Mouse (Mus musculus): ENCODE results near the gene Fut11. TPM values are rescaled to one million over a fixed set of nuclear protein-coding genes. Genes with fewer than 3 reads are reported as not detected.

Fut11 gene
- total and polyA plus RNA-seq, 2 experiments from 2014 or later: 18.0 to 26.2 TPM

- peak within 1 kb of the TSS; percentile 90 for H3K9ac ChIP-seq (replicated peaks; ENCODE audit: low read length)
- peak within 1 kb of the TSS; percentile 87 for H3K27ac ChIP-seq
- WGBS: under 1% methylated on average over 74 of the region's 81 CpGs
- 0 out of 2 replicates have a peak, but pooled peaks have one; percentile 2 for TF ChIP-seq CTCF (IDR thresholded peaks at IDR 0.05; ENCODE audit: low read depth)
- no peaks in the 10 kb centered on the region for H3K27me3 ChIP-seq (ENCODE audit: insufficient read depth, low read length)
- DNase-seq (ENCODE audit: low spot score): peak; percentile 94
- peak within 1 kb of the TSS; percentile 91 for H3K4me2 ChIP-seq (ENCODE audit: low read depth, low read length)
- H3K36me3 ChIP-seq (ENCODE audit: insufficient read depth, low read length): peaks cover 31% of the 10 kb centered on the region
- peak within 1 kb of the TSS; percentile 77 for H3K4me3 ChIP-seq (ENCODE audit: low read length)
- no peaks in the 10 kb centered on the region for H3K9me3 ChIP-seq (ENCODE audit: low read length)
- peak; percentile 98 for ATAC-seq
- no peaks in the 10 kb centered on the region for H3K4me1 ChIP-seq (ENCODE audit: insufficient read depth, low read length)
Measured at GRCm38 (mm10) chr14:20733952-20734774, 39.4 kb downstream of the Fut11 start, which contains the start of gene Ndst2. Gene Ndst2 (minus strand): TSS chr14:20734562.

GRCm38 (mm10) chr14:20735052-20735451, 40.3 kb downstream of the Fut11 start:
- 65% methylated on average over 2 of the region's 2 CpGs for WGBS
- peak overlapping the region; percentile 91; the same call in 1 of the 2 replicates for H3K4me2 ChIP-seq (ENCODE audit: low read depth, low read length)
- ATAC-seq (no peak), DNase-seq (ENCODE audit: low spot score) (no peak)
- peak overlapping the region; percentile 87; the same call in 1 of the 2 replicates for H3K27ac ChIP-seq
- TF ChIP-seq CTCF (IDR thresholded peaks at IDR 0.05; ENCODE audit: low read depth): no peak
- no peak overlapping the region for H3K4me3 ChIP-seq (ENCODE audit: low read length)
- H3K9me3 ChIP-seq (ENCODE audit: low read length): no peaks in the 10 kb centered on the region
- H3K27me3 ChIP-seq (ENCODE audit: insufficient read depth, low read length): no peaks in the 10 kb centered on the region
- peaks cover 29% of the 10 kb centered on the region for H3K36me3 ChIP-seq (ENCODE audit: insufficient read depth, low read length)
- no peak overlapping the region for H3K9ac ChIP-seq (replicated peaks; ENCODE audit: low read length)
- no peaks in the 10 kb centered on the region for H3K4me1 ChIP-seq (ENCODE audit: insufficient read depth, low read length)

GRCm38 (mm10) chr14:20735892-20736390, 41.2 kb downstream of the Fut11 start:
- H3K27me3 ChIP-seq (ENCODE audit: insufficient read depth, low read length): no peaks in the 10 kb centered on the region
- no peak overlapping the region for H3K4me2 ChIP-seq (ENCODE audit: low read depth, low read length)
- 79% methylated on average over 13 of the region's 13 CpGs for WGBS
- 0 out of 2 replicates have a peak overlapping the region, but pooled peaks have one; percentile 87 for H3K27ac ChIP-seq
- peaks cover 26% of the 10 kb centered on the region for H3K36me3 ChIP-seq (ENCODE audit: insufficient read depth, low read length)
- no peak for TF ChIP-seq CTCF (IDR thresholded peaks at IDR 0.05; ENCODE audit: low read depth)
- DNase-seq (ENCODE audit: low spot score) (no peak), ATAC-seq (no peak)
- no peak overlapping the region for H3K9ac ChIP-seq (replicated peaks; ENCODE audit: low read length)
- H3K9me3 ChIP-seq (ENCODE audit: low read length): no peaks in the 10 kb centered on the region
- no peak overlapping the region for H3K4me3 ChIP-seq (ENCODE audit: low read length)
- no peaks in the 10 kb centered on the region for H3K4me1 ChIP-seq (ENCODE audit: insufficient read depth, low read length)

DNA sequence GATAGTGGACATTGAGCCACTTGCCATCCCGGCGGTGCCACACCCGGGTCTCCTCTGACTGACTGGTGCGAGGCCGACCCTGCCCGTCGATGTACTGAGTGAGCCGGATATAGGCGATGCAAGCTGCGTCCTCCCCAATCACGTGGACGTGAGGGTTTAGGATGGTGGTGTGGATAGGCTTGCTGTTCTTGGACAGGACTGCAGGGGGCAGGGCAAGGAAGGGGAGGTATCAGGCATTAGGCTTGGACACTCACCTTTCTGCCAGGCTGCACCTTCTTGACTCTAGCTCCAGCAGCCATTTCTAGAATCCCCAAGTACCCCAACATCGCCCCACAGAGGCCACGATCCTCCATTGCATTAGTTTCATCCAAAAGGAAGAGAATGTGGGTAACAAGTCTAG, 42.5 kb downstream of the Fut11 start:
- no peak overlapping the region for H3K27ac ChIP-seq
- H3K36me3 ChIP-seq (ENCODE audit: insufficient read depth, low read length): peaks cover 37% of the 10 kb centered on the region
- no peak overlapping the region for H3K4me2 ChIP-seq (ENCODE audit: low read depth, low read length)
- no peaks in the 10 kb centered on the region for H3K9me3 ChIP-seq (ENCODE audit: low read length)
- H3K9ac ChIP-seq (replicated peaks; ENCODE audit: low read length): no peak overlapping the region
- ATAC-seq: peak; percentile 24
- peak; percentile 80 for TF ChIP-seq CTCF (IDR thresholded peaks at IDR 0.05; ENCODE audit: low read depth)
- H3K4me1 ChIP-seq (ENCODE audit: insufficient read depth, low read length): no peaks in the 10 kb centered on the region
- DNase-seq (ENCODE audit: low spot score): peak; percentile 52
- no peaks in the 10 kb centered on the region for H3K27me3 ChIP-seq (ENCODE audit: insufficient read depth, low read length)
- 42% methylated on average over 14 of the region's 14 CpGs for WGBS
- no peak overlapping the region for H3K4me3 ChIP-seq (ENCODE audit: low read length)

GRCm38 (mm10) chr14:20738511-20738910, 43.7 kb downstream of the Fut11 start:
- Histone ChIP-seq H3K4me3 (ENCODE audit: low read length) (no peak overlapping the region), H3K36me3 (ENCODE audit: insufficient read depth, low read length) (peaks cover 42% of the 10 kb centered on the region), H3K27ac (no peak overlapping the region), H3K9ac (replicated peaks; ENCODE audit: low read length) (no peak overlapping the region), H3K9me3 (ENCODE audit: low read length) (no peaks in the 10 kb centered on the region), H3K4me2 (ENCODE audit: low read depth, low read length) (no peak overlapping the region), H3K27me3 (ENCODE audit: insufficient read depth, low read length) (no peaks in the 10 kb centered on the region), H3K4me1 (ENCODE audit: insufficient read depth, low read length) (no peaks in the 10 kb centered on the region)
- ATAC-seq: no peak
- no peak for TF ChIP-seq CTCF (IDR thresholded peaks at IDR 0.05; ENCODE audit: low read depth)
- 89% methylated on average over 8 of the region's 8 CpGs for WGBS
- DNase-seq (ENCODE audit: low spot score): no peak

GRCm38 (mm10) chr14:20741301-20741700, 46.5 kb downstream of the Fut11 start:
- no peaks in the 10 kb centered on the region for H3K9me3 ChIP-seq (ENCODE audit: low read length)
- H3K4me1 ChIP-seq (ENCODE audit: insufficient read depth, low read length): no peaks in the 10 kb centered on the region
- DNase-seq (ENCODE audit: low spot score) (no peak), ATAC-seq (no peak)
- no peak overlapping the region for H3K27ac ChIP-seq
- no peak for TF ChIP-seq CTCF (IDR thresholded peaks at IDR 0.05; ENCODE audit: low read depth)
- no peak overlapping the region for H3K4me2 ChIP-seq (ENCODE audit: low read depth, low read length)
- 91% methylated on average over 9 of the region's 9 CpGs for WGBS
- H3K9ac ChIP-seq (replicated peaks; ENCODE audit: low read length): no peak overlapping the region
- no peaks in the 10 kb centered on the region for H3K27me3 ChIP-seq (ENCODE audit: insufficient read depth, low read length)
- peaks cover 44% of the 10 kb centered on the region for H3K36me3 ChIP-seq (ENCODE audit: insufficient read depth, low read length)
- H3K4me3 ChIP-seq (ENCODE audit: low read length): no peak overlapping the region

DNA sequence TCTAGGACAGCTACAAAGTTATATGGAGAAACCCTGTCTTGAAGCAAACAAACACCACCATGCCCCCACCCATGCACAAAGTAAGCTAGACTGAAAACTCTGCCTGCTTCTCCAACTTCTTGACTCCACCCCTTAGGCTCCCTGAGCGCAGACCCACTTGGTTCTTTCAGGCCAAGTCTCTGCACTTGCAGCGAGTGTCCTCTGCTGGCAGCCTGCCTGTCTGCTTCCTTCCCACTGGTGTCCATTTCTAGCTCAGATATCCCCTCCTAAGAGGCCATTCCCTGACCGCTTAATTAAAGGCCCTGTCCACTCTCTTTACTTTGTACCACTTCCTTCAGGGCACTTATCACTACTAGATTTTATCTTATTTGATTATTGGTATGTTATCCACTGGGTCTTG, 48.8 kb downstream of the Fut11 start:
- Histone ChIP-seq H3K36me3 (ENCODE audit: insufficient read depth, low read length) (peaks cover 40% of the 10 kb centered on the region), H3K27ac (no peak overlapping the region), H3K4me3 (ENCODE audit: low read length) (no peak overlapping the region), H3K9me3 (ENCODE audit: low read length) (no peaks in the 10 kb centered on the region), H3K4me2 (ENCODE audit: low read depth, low read length) (no peak overlapping the region), H3K9ac (replicated peaks; ENCODE audit: low read length) (no peak overlapping the region), H3K4me1 (ENCODE audit: insufficient read depth, low read length) (no peaks in the 10 kb centered on the region), H3K27me3 (ENCODE audit: insufficient read depth, low read length) (no peaks in the 10 kb centered on the region)
- WGBS: 81% methylated on average over 3 of the region's 3 CpGs
- DNase-seq (ENCODE audit: low spot score) (no peak), ATAC-seq (no peak)
- no peak; the same call in 1 of the 2 replicates for TF ChIP-seq CTCF (IDR thresholded peaks at IDR 0.05; ENCODE audit: low read depth)

All from hindbrain, postnatal 0 days (tissue).